Mouse (Mus musculus) embryonic facial prominence, embryonic 13.5 days (tissue): ENCODE data around the gene Gm13275. TPM values are rescaled to one million over a fixed set of nuclear protein-coding genes. Genes with fewer than 3 reads are reported as not detected.
"Not testable (repeated sequence)": the region's sequence is repeated elsewhere in the genome, so short reads cannot be mapped to it uniquely, and the experiment has no call there.

ENCODE experiments used
- ATAC-seq: fragments of 200-750 bp; cut with Nextera tagmentation; 2 replicates; pipeline ENCODE4 v1.8.0; 2017; ENCODE audit warnings: low read depth; ENCODE audit not compliant: insufficient number of reproducible peaks, insufficient read depth, low FRiP score, low TSS enrichment
- H3K27ac ChIP-seq: fragments of 300-500 bp; sonication (generic); 2 replicates; pipeline ENCODE4 v1.5.1; 2015; ENCODE audit warnings: moderate library complexity, mild to moderate bottlenecking, inconsistent platforms
- H3K27me3 ChIP-seq: fragments of 300-500 bp; sonication (generic); 2 replicates; pipeline ENCODE4 v1.6.1; 2015; ENCODE audit warnings: mild to moderate bottlenecking, inconsistent platforms
- H3K36me3 ChIP-seq: fragments of 300-500 bp; sonication (generic); 2 replicates; pipeline ENCODE4 v1.6.1; 2015; ENCODE audit warnings: mild to moderate bottlenecking, inconsistent platforms
- H3K4me1 ChIP-seq: fragments of 300-500 bp; sonication (generic); 2 replicates; pipeline ENCODE4 v1.6.1; 2015; ENCODE audit warnings: inconsistent platforms
- H3K4me2 ChIP-seq: fragments of 300-500 bp; sonication (generic); 2 replicates; pipeline ENCODE4 v1.6.1; 2015; ENCODE audit warnings: moderate library complexity, mild to moderate bottlenecking, inconsistent platforms
- H3K4me3 ChIP-seq: fragments of 300-500 bp; sonication (generic); 2 replicates; pipeline ENCODE4 v1.5.1; 2015; ENCODE audit warnings: mild to moderate bottlenecking, inconsistent platforms
- H3K9ac ChIP-seq: fragments of 300-500 bp; sonication (generic); 2 replicates; pipeline ENCODE4 v1.6.1; 2015; ENCODE audit warnings: mild to moderate bottlenecking, inconsistent platforms
- H3K9me3 ChIP-seq: fragments of 300-500 bp; sonication (generic); 2 replicates; pipeline ENCODE4 v1.6.1; 2016; ENCODE audit warnings: inconsistent platforms
- WGBS: fragments of 180-500 bp; shearing (Covaris S2); methylation state at CpG from one replicate; pipeline ENCODE4 v1.1.7; 2015; ENCODE audit warnings: mixed read lengths; 5-methylcytosine and 5-hydroxymethylcytosine counted together
- polyA plus RNA-seq: library from polyadenylated mRNA; unstranded; fragments of >200 nt; fragmentation: Nextera tagmentation; extraction: Ambion mirVana; gene quantifications from 2 replicates; pipeline ENCODE4 v1.2.1, GENCODE M21; 2015

Gene Gm13275
- not detected in 2 replicates for polyA plus RNA-seq

DNA sequence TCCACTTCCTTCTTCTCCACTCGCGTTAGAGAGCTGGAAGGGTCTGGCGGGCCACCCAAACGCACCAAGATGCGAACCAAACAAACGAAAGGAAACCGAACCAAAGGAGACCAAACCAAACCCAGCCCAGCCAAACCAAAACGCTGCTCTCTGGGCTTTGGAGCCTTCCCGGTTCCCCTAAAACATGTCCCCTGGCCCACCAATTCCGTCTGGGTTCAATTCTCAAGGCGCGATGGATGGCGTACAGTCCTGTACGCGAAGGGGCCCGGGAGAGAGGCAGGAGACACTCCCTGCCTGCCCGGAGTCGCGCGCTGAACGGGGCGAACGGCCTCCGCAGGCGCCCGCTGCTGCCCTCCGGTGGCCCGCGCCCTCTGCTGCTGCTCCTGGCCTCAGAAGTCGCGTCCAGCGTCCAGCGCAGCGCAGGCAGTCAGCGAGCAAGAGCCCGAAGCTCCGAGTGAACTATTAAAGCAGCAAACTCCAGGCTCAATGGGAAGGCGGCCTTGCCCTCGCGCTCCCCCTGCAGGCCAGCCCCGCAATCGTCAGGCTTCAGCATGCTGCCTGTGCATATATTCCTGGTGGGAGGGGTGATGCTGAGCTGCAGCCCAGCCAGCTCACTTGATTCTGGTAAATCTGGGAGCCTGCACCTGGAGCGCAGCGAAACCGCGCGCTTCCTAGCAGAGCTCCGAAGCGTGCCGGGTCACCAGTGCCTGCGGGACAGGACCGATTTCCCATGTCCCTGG lies at the start of gene Gm13275:
Gene Gm13275 (plus strand): TSS at position 552 of the 740 bp plus-strand sequence.
- not testable (repeated sequence) for H3K9me3 ChIP-seq, H3K9ac ChIP-seq, H3K27ac ChIP-seq, H3K27me3 ChIP-seq, H3K4me3 ChIP-seq, ATAC-seq, H3K36me3 ChIP-seq, H3K4me2 ChIP-seq, H3K4me1 ChIP-seq
- 0% methylated on average over 16 of the region's 52 CpGs for WGBS

DNA sequence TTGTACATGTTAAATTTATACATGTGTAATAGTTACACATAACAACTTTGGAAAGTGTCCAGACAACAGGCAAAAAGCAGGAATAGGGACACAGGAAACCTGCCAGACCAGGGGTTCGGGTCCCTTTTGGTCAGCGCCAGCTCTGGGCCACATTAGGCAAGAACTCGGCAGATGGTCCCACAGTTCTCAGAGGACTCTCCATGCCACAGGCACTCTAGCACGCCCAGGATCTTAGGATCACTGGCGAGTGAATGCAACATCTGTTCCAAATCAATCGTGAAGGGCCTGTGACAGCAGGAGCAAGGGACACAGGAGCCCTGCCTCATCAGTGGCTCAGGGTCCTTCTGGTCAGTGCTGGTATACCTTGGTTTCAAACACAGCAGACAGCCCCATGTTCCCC lies 44.4 kb upstream of the Gm13275 start:
- 28% methylated on average over 6 of the region's 6 CpGs for WGBS
- no peaks in the 10 kb centered on the region for H3K9me3 ChIP-seq
- no peak overlapping the region for H3K27ac ChIP-seq
- no peaks in the 10 kb centered on the region for H3K36me3 ChIP-seq
- ATAC-seq = no peak
- no peak overlapping the region for H3K4me2 ChIP-seq
- no peaks in the 10 kb centered on the region for H3K27me3 ChIP-seq
- no peaks in the 10 kb centered on the region for H3K4me1 ChIP-seq
- H3K9ac ChIP-seq = no peak overlapping the region
- no peak overlapping the region for H3K4me3 ChIP-seq

DNA sequence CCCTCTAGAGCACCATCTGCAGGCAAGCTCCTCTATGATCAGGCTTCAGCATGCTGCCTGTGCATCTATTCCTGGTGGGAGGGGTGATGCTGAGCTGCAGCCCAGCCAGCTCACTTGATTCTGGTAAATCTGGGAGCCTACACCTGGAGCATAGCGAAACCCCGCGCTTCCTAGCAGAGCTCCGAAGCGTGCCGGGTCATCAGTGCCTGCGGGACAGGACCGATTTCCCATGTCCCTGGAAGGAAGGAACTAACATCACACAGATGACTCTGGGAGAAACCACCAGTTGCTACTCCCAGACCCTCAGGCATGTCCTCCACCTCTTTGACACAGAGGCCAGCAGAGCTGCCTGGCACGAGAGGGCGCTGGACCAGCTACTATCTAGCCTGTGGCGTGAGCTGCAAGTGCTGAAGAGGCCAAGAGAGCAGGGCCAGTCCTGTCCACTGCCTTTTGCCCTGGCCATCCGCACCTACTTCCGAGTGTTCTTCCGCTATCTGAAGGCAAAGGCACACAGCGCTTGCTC lies 39.4 kb upstream of the Gm13275 start, which contains the start of gene Gm13271:
Gene Gm13271 (plus strand): TSS at position 51 of the 523 bp plus-strand sequence.
- H3K4me3 ChIP-seq, H3K4me1 ChIP-seq, H3K27ac ChIP-seq, H3K9me3 ChIP-seq, H3K9ac ChIP-seq, H3K36me3 ChIP-seq, ATAC-seq, H3K27me3 ChIP-seq, H3K4me2 ChIP-seq: not testable (repeated sequence)
- WGBS = 67% methylated on average over 15 of the region's 15 CpGs

GRCm38 (mm10) chr4:88756581-88757513 lies 37.4 kb upstream of the Gm13275 start:
- not testable (repeated sequence) for H3K27me3 ChIP-seq, ATAC-seq, H3K36me3 ChIP-seq, H3K9me3 ChIP-seq, H3K4me1 ChIP-seq
- Histone ChIP-seq H3K4me3 (peak overlapping the region; percentile 55), H3K4me2 (peak overlapping the region; percentile 71), H3K9ac (peak overlapping the region; percentile 78), H3K27ac (peak overlapping the region; percentile 95)
- 7% methylated on average over 29 of the region's 31 CpGs for WGBS

GRCm38 (mm10) chr4:88757628-88758031 lies 36.7 kb upstream of the Gm13275 start:
- not testable (repeated sequence) for H3K36me3 ChIP-seq, H3K9me3 ChIP-seq, H3K4me1 ChIP-seq, H3K27me3 ChIP-seq
- Histone ChIP-seq H3K9ac (peak overlapping the region; percentile 78), H3K27ac (peak overlapping the region; percentile 95), H3K4me3 (peak overlapping the region; percentile 55), H3K4me2 (peak overlapping the region; percentile 71)
- WGBS = under 1% methylated on average over 21 of the region's 21 CpGs
- ATAC-seq = peak; percentile 100

DNA sequence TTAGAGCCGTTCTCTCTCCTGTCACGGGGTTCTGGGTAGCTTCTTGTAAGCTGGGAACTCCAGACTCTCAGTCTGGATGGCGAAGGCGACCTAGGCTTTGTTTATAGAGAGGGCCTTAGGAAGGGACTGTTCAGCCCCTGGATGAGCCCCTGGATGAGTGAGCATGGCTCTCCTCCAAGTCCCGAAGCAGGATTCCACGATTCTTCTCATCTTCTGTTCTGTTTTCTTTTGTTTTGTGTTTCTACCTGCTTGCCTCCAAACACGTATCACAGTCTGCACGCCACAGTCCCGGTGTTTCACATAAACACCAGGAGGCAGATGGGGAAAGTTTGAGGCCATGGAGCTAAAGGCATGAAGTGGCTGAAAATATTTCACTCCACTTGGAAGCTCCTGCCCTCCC lies 35.5 kb upstream of the Gm13275 start:
- 82% methylated on average over 9 of the region's 9 CpGs for WGBS
- H3K36me3 ChIP-seq, H3K9ac ChIP-seq, H3K27me3 ChIP-seq, H3K4me1 ChIP-seq, H3K9me3 ChIP-seq, H3K4me2 ChIP-seq, H3K4me3 ChIP-seq, H3K27ac ChIP-seq, ATAC-seq: not testable (repeated sequence)

- H3K4me1 ChIP-seq, H3K9me3 ChIP-seq, ATAC-seq, H3K36me3 ChIP-seq, H3K27me3 ChIP-seq: not testable (repeated sequence)
- peak within 1 kb of the TSS; percentile 61; the same call in 1 of the 2 replicates for H3K9ac ChIP-seq
- H3K27ac ChIP-seq = peak within 1 kb of the TSS; percentile 68
- H3K4me3 ChIP-seq = peak within 1 kb of the TSS; percentile 45
- WGBS = 20% methylated on average over 9 of the region's 14 CpGs
- peak within 1 kb of the TSS; percentile 60 for H3K4me2 ChIP-seq
Observed at GRCm38 (mm10) chr4:88759610-88760268, 34.5 kb upstream of the Gm13275 start, which contains the start of gene Gm13283. Gene Gm13283 (plus strand): TSS chr4:88760119.

DNA sequence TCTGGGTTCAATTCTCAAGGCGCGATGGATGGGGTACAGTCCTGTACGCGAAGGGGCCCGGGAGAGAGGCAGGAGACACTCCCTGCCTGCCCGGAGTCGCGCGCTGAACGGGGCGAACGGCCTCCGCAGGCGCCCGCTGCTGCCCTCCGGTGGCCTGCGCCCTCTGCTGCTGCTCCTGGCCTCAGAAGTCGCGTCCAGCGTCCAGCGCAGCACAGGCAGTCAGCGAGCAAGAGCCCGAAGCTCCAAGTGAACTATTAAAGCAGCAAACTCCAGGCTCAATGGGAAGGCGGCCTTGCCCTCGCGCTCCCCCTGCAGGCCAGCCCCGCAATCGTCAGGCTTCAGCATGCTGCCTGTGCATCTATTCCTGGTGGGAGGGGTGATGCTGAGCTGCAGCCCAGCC lies 33.9 kb upstream of the Gm13275 start:
- peak overlapping the region; percentile 60 for H3K4me2 ChIP-seq
- H3K4me1 ChIP-seq, H3K27me3 ChIP-seq, ATAC-seq, H3K36me3 ChIP-seq, H3K9me3 ChIP-seq: not testable (repeated sequence)
- peak overlapping the region; percentile 61; the same call in 1 of the 2 replicates for H3K9ac ChIP-seq
- H3K27ac ChIP-seq = peak overlapping the region; percentile 68
- peak overlapping the region; percentile 45 for H3K4me3 ChIP-seq
- under 1% methylated on average over 26 of the region's 28 CpGs for WGBS

DNA sequence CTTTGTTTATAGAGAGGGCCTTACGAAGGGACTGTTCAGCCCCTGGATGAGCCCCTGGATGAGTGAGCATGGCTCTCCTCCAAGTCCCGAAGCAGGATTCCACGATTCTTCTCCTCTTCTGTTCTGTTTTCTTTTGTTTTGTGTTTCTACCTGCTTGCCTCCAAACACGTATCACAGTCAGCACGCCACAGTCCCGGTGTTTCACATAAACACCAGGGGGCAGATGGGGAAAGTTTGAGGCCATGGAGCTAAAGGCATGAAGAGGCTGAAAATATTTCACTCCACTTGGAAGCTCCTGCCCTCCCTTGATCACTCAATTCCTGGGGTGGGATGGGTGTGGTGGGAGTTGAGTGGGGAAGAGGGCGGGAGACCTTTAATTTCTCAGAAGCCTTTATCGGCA lies 32.5 kb upstream of the Gm13275 start:
- H3K36me3 ChIP-seq, ATAC-seq, H3K4me2 ChIP-seq, H3K9ac ChIP-seq, H3K27me3 ChIP-seq, H3K4me3 ChIP-seq, H3K27ac ChIP-seq, H3K9me3 ChIP-seq, H3K4me1 ChIP-seq: not testable (repeated sequence)
- 76% methylated on average over 6 of the region's 8 CpGs for WGBS

DNA sequence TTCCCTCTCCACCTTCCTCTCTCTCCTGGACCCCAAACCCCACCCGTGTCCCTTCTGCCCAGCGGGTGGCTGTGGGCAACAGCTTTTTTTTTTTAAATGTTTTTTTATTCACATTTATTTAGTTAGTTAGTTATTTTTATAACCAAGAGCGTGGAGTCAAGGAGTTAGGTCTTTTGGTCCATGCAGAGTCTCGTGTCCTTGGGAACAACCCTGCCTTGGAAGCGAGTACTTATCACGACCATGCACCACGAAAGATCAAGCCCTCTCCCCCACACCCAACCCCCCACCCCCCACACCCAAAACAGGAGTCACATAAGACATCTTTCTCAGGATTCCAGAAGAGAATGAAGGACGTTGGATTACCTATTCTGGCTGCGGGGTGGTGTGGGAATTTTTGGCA lies 31.9 kb upstream of the Gm13275 start:
- not testable (repeated sequence) for H3K27me3 ChIP-seq, H3K36me3 ChIP-seq, H3K9me3 ChIP-seq, H3K27ac ChIP-seq, H3K4me1 ChIP-seq, H3K9ac ChIP-seq, H3K4me3 ChIP-seq, ATAC-seq
- 48% methylated on average over 9 of the region's 9 CpGs for whole genome bisulfite sequencing
- H3K4me2 ChIP-seq = peak overlapping the region; percentile 51; the same call in 1 of the 2 replicates

DNA sequence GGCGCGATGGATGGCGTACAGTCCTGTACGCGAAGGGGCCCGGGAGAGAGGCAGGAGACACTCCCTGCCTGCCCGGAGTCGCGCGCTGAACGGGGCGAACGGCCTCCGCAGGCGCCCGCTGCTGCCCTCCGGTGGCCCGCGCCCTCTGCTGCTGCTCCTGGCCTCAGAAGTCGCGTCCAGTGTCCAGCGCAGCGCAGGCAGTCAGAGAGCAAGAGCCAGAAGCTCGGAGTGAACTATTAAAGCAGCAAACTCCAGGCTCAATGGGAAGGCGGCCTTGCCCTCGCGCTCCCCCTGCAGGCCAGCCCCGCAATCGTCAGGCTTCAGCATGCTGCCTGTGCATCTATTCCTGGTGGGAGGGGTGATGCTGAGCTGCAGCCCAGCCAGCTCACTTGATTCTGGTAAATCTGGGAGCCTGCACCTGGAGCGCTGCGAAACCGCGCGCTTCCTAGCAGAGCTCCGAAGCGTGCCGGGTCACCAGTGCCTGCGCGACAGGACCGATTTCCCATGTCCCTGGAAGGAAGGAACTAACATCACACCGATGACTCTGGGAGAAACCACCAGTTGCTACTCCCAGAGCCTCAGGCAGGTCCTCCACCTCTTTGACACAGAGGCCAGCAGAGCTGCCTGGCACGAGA lies 30.8 kb upstream of the Gm13275 start:
- 5% methylated on average over 29 of the region's 42 CpGs for WGBS
- H3K27ac ChIP-seq = peak overlapping the region; percentile 64; the same call in 1 of the 2 replicates

More for the DNA sequence above, 30.8 kb upstream of the Gm13275 start:
- H3K4me1 ChIP-seq, H3K36me3 ChIP-seq, ATAC-seq, H3K9me3 ChIP-seq, H3K27me3 ChIP-seq: not testable (repeated sequence)
- Histone ChIP-seq H3K4me3 (peak overlapping the region; percentile 45), H3K4me2 (peak overlapping the region; percentile 57), H3K9ac (peak overlapping the region; percentile 67)
